Mouse (Mus musculus) embryonic facial prominence, embryonic 15.5 days (tissue): Measurements from ENCODE around the gene Samd14. TPM values are rescaled to one million over a fixed set of nuclear protein-coding genes. Genes with fewer than 3 reads are reported as not detected.
"Not testable (repeated sequence)": the region's sequence is repeated elsewhere in the genome, so short reads cannot be mapped to it uniquely, and the experiment has no call there.

Experiments used
- ATAC-seq: fragments of 200-750 bp; cut with Nextera tagmentation; 2 replicates; pipeline ENCODE4 v1.8.0; 2017; ENCODE audit warnings: low read depth, moderate TSS enrichment; ENCODE audit not compliant: insufficient number of reproducible peaks, low FRiP score, low TSS enrichment
- H3K27ac ChIP-seq: fragments of 300-500 bp; sonication (generic); replicated peaks from 2 replicates; pipeline ENCODE4 v1.5.1; 2015; ENCODE audit warnings: mild to moderate bottlenecking, inconsistent platforms
- H3K27me3 ChIP-seq: fragments of 300-500 bp; sonication (generic); 2 replicates; pipeline ENCODE4 v1.6.1; 2015; ENCODE audit warnings: inconsistent platforms
- H3K36me3 ChIP-seq: fragments of 300-500 bp; sonication (generic); 2 replicates; pipeline ENCODE4 v1.6.1; 2015; ENCODE audit warnings: mild to moderate bottlenecking, inconsistent platforms
- H3K4me1 ChIP-seq: fragments of 300-500 bp; sonication (generic); 2 replicates; pipeline ENCODE4 v1.6.1; 2015; ENCODE audit warnings: inconsistent platforms
- H3K4me2 ChIP-seq: fragments of 300-500 bp; sonication (generic); replicated peaks from 2 replicates; pipeline ENCODE4 v1.6.1; 2015; ENCODE audit warnings: mild to moderate bottlenecking, inconsistent platforms
- H3K4me3 ChIP-seq: fragments of 300-500 bp; sonication (generic); replicated peaks from 2 replicates; pipeline ENCODE4 v1.5.1; 2015; ENCODE audit warnings: mild to moderate bottlenecking, inconsistent platforms
- H3K9ac ChIP-seq: fragments of 300-500 bp; sonication (generic); 2 replicates; pipeline ENCODE4 v1.6.1; 2015; ENCODE audit warnings: inconsistent platforms
- H3K9me3 ChIP-seq: fragments of 300-500 bp; sonication (generic); replicated peaks from 2 replicates; pipeline ENCODE4 v1.6.1; 2016; ENCODE audit warnings: inconsistent platforms
- WGBS: fragments of 180-500 bp; shearing (Covaris S2); methylation state at CpG from one replicate; pipeline ENCODE4 v1.1.7; 2015; 5-methylcytosine and 5-hydroxymethylcytosine counted together
- polyA plus RNA-seq: library from polyadenylated mRNA; unstranded; fragments of >200 nt; fragmentation: Nextera tagmentation; extraction: Ambion mirVana; gene quantifications from 2 replicates; pipeline ENCODE4 v1.2.1, GENCODE M21; 2015

The Samd14 gene
- 29.7 and 33.9 TPM in 2 replicates for polyA plus RNA-seq

DNA sequence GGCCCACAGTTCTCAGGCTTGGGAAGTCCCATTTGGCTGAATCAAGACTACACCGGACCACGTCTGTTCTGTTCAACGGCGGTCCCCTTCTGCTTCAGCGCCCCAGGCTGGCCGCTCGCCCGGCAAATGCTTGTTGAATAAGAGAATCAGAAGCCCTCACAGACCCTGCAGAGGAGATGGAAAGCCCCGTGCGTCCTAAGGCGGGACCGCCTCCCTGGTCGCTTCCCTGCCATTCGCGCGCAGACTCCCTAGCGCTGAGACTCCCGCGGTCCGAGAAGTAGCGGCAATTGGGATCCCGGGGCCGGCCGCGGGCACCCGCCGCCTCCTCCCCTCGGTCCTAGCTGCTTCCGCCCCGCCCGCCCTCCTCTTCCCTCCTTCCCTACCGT, at the start of gene Samd14:
Gene Samd14 (plus strand): TSS at position 251 of the 386 bp plus-strand sequence.
- H3K4me2 ChIP-seq: peak within 1 kb of the TSS; percentile 88
- ATAC-seq: peak; percentile 81
- H3K27me3 ChIP-seq: no peaks in the 10 kb centered on the region
- H3K27ac ChIP-seq: peak within 1 kb of the TSS; percentile 94
- peaks cover 13% of the 10 kb centered on the region for H3K36me3 ChIP-seq
- peak within 1 kb of the TSS; percentile 77 for H3K9ac ChIP-seq
- peak within 1 kb of the TSS; percentile 70 for H3K4me3 ChIP-seq
- peaks cover 60% of the 10 kb centered on the region for H3K4me1 ChIP-seq
- no peaks in the 10 kb centered on the region for H3K9me3 ChIP-seq
- under 1% methylated on average over 29 of the region's 32 CpGs for WGBS

DNA sequence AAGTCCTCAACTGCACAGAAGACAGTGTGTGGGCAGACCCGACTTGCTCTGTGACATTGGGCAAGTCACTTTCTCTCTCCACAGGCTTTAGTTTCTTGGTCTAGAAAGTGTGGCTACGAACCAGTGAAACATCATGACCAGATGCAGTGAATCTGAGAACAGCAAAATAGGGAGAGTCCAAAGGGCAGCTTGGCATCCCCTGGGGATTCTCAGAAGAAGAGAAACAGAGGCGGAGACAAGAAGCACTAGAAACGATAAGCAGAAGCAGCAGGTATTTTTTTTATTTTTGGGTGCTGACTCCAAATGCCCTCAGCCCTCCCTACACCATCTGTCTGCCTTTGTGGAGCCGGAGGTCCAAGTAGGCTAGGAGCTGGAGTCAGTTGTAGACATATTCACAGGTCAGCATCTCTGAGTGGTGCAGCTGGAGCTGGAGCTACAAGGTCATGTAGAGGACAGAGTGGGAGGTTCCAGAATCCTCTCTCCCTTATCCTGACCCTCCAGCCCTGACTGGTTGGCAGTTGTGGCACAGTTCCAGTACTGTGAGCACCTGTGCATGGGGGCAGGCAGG, 47.1 kb upstream of the Samd14 start:
- Histone ChIP-seq H3K36me3 (no peaks in the 10 kb centered on the region), H3K27me3 (no peaks in the 10 kb centered on the region), H3K4me3 (no peak overlapping the region), H3K9me3 (no peaks in the 10 kb centered on the region), H3K27ac (no peak overlapping the region), H3K4me2 (no peak overlapping the region), H3K9ac (no peak overlapping the region), H3K4me1 (peaks cover 27% of the 10 kb centered on the region)
- 67% methylated on average over 5 of the region's 5 CpGs for WGBS
- no peak for ATAC-seq

DNA sequence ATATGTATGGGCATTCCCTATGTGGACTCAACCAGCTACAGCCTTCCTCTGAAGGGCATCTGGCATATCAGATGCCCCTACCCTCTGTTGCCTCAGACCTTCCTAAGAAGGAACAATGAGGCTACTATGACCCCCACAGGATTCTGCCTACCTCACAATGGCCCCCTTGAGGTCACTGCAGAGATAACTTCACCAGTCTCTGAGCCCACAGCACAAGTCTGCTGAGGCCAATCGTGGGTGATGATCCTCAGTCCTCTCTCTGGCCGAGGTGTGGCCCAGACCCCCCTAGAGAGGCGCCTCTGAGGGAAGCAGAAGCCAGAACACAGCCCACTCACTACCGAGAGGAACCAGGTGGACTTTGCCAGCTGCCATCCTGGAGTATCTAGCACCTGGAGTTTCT, 42.3 kb upstream of the Samd14 start, which contains the start of gene Hils1:
Gene Hils1 (plus strand): TSS at position 175 of the 400 bp plus-strand sequence.
- WGBS: 32% methylated on average over 4 of the region's 4 CpGs
- Histone ChIP-seq H3K27ac (no peak within 1 kb of the TSS), H3K4me3 (no peak within 1 kb of the TSS), H3K27me3 (no peaks in the 10 kb centered on the region), H3K9ac (no peak within 1 kb of the TSS), H3K4me1 (peaks cover 13% of the 10 kb centered on the region), H3K4me2 (no peak within 1 kb of the TSS), H3K36me3 (no peaks in the 10 kb centered on the region), H3K9me3 (no peaks in the 10 kb centered on the region)
- no peak for ATAC-seq

DNA sequence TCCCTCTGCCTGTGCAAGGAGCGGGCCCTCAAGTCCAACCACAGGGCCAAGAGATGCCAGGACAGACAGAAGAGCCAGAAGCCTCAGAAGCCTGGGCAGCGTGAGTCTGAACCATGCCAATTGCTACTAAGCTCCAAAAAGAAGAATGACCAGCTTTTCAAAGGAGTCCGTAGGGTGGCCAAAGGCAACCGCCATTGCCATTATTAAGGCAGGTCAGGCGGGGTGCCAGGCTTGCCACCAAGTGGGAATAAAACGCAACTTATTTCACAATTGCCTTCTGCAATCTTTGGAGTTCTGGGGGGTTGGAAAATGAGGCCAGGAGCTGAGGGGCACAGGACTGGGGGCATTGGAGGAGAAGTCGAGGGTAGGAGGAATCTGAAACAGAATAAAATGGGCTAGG, 41.5 kb upstream of the Samd14 start:
- H3K4me2 ChIP-seq: no peak overlapping the region
- no peaks in the 10 kb centered on the region for H3K9me3 ChIP-seq
- H3K36me3 ChIP-seq: no peaks in the 10 kb centered on the region
- H3K27me3 ChIP-seq: no peaks in the 10 kb centered on the region
- H3K27ac ChIP-seq: no peak overlapping the region
- no peak for ATAC-seq
- H3K4me1 ChIP-seq: peaks cover 12% of the 10 kb centered on the region
- WGBS: 82% methylated on average over 7 of the region's 7 CpGs
- no peak overlapping the region for H3K4me3 ChIP-seq
- no peak overlapping the region for H3K9ac ChIP-seq

DNA sequence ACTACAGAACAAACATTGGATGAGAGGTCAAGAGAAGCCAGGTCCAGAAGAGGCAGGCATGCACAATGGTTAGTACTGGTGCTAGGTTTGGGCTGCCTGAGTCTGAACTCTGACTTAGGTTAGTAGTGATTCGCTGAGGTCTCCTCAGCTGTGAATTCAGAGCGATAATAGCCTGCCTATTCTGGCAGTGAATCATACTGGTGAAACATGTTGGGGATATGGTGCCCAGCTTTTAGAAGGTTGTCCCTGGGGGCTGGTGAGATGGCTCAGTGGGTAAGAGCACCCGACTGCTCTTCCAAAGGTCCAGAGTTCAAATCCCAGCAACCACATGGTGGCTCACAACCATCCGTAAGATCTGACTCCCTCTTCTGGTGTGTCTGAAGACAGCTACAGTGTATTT, 40.0 kb upstream of the Samd14 start:
- H3K36me3 ChIP-seq, H3K4me1 ChIP-seq, H3K9ac ChIP-seq, ATAC-seq, H3K9me3 ChIP-seq, H3K4me2 ChIP-seq, H3K4me3 ChIP-seq, H3K27me3 ChIP-seq, H3K27ac ChIP-seq: not testable (repeated sequence)
- WGBS: 86% methylated on average over 4 of the region's 4 CpGs

DNA sequence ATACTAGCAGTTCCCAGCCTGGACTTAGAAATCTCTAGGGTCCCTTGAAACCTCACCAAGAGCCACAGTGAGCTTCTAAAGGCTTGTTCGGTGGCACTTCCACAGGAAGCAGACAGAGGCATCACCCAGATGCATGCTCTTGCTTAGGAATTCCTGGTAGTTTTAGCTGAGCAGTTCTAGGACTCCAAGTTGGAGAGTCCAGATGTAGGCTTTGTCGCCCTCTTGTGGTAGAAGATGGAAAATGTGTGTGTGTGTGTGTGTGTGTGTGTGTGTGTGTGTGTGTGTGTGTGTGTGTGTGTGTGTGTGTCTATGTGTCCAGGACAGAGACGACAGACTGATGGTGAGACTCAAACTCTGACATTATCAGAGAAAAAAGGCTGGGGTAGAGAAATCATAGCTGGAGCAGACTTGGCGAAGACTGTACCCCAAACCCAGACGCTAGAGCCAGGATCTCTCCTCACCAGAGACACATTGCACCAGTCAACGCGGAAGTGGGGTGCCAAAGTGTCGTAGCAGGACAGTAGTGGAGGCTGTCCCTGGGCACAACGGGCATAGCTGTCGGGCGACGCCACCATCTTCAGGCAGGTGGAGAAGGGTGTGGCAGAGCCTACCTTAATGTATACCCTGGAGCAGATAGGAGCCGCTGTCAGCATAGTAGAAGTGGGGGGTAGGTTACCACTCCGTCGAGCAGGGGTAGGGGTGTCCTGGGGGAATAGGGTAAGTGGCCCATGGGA, 39.3 kb upstream of the Samd14 start:
- Histone ChIP-seq H3K36me3 (no peaks in the 10 kb centered on the region), H3K9me3 (no peaks in the 10 kb centered on the region), H3K27ac (no peak overlapping the region), H3K4me3 (no peak overlapping the region), H3K9ac (no peak overlapping the region), H3K27me3 (no peaks in the 10 kb centered on the region), H3K4me1 (0 out of 2 replicates have a peak, but pooled peaks cover 6% of the 10 kb centered on the region), H3K4me2 (no peak overlapping the region)
- WGBS: 56% methylated on average over 15 of the region's 15 CpGs
- peak; percentile 34; the same call in 1 of the 2 replicates for ATAC-seq

DNA sequence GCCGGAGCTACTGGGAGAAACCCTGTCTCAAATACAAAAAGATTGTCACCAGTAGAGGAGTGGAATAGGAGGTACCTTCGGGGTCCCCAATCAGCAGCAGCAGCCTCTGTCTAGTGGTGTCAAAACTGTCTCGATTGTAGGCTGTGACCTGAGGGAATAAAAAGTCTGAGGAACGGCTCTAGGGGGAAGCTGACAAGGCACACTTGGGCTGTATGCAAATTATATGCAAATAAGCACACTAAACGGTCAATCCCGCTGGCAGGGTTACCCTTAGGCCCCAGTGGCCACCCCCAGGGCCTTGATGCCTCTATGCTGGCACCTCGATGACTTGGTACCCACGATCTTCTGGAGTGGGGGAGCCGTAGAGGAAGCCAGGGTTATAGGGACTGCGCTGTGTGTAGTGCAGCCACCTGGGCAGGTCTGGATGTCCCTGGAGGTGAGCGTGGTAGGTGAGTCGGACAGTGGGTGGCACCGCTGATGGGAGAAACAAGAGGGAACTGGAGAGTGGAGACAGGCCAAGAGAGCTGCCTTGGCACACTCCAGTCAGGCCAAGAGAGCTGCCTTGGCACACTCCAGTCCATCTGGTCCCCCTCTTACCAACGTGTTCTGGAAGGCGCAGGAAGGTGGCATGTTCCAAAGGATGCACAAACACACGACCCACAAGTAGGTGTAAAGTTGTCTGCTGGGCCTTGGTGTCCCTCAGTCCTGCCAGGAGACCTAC, 37.6 kb upstream of the Samd14 start:
- Histone ChIP-seq H3K36me3 (no peaks in the 10 kb centered on the region), H3K27me3 (no peaks in the 10 kb centered on the region), H3K4me2 (no peak overlapping the region), H3K4me1 (0 out of 2 replicates have a peak, but pooled peaks cover 6% of the 10 kb centered on the region), H3K4me3 (no peak overlapping the region), H3K9me3 (no peaks in the 10 kb centered on the region), H3K9ac (no peak overlapping the region), H3K27ac (no peak overlapping the region)
- WGBS: 67% methylated on average over 16 of the region's 16 CpGs
- no peak for ATAC-seq

DNA sequence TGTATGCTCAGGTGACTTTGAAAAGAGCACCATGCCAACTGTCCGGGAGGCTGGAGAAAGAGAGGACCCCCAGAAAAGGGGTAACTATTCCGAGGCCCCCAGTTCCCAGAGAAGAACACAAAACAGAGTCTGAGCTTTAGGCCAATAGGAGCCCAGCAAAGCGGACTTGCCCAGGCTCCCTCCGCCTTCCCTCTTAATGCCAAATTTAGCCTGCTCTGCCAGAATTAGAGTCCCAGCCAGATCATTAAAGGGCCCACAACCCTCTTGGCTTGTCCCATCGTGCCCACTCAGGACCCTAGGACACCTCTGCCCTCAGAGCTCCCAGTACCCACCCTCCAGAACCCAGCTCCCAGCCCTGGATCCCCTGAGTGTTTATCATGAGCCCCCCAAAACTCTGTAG, 36.8 kb upstream of the Samd14 start:
- Histone ChIP-seq H3K4me1 (0 out of 2 replicates have a peak, but pooled peaks cover 6% of the 10 kb centered on the region), H3K27ac (no peak overlapping the region), H3K9ac (no peak overlapping the region), H3K9me3 (no peaks in the 10 kb centered on the region), H3K4me2 (no peak overlapping the region), H3K4me3 (no peak overlapping the region), H3K27me3 (no peaks in the 10 kb centered on the region), H3K36me3 (no peaks in the 10 kb centered on the region)
- WGBS: 40% methylated on average over 5 of the region's 5 CpGs
- ATAC-seq: no peak

DNA sequence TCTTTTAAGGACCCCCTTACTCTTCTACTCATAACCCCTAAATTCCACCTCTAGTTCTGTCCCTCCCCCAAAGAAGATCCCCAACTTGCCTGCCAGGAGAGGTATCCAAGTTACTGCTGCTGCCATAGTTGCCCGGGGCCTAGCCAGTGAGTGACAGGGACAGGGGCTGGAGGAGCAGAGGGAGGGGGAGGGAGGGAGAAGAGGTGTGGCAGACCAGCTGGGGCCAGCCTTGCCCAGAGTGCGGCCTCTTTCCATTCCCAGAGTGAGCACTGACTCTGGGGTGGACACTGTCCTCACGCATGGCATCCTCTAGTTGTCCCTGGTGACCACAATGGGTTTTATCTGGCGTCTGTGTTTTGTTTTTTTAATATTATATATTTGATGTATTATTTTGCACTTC, 36.4 kb upstream of the Samd14 start:
- Histone ChIP-seq H3K4me1 (0 out of 2 replicates have a peak, but pooled peaks cover 6% of the 10 kb centered on the region), H3K36me3 (no peaks in the 10 kb centered on the region), H3K27me3 (no peaks in the 10 kb centered on the region), H3K27ac (no peak overlapping the region), H3K9me3 (no peaks in the 10 kb centered on the region), H3K4me2 (no peak overlapping the region), H3K9ac (no peak overlapping the region), H3K4me3 (no peak overlapping the region)
- ATAC-seq: peak; percentile 52; the same call in 1 of the 2 replicates
- WGBS: 36% methylated on average over 4 of the region's 4 CpGs

DNA sequence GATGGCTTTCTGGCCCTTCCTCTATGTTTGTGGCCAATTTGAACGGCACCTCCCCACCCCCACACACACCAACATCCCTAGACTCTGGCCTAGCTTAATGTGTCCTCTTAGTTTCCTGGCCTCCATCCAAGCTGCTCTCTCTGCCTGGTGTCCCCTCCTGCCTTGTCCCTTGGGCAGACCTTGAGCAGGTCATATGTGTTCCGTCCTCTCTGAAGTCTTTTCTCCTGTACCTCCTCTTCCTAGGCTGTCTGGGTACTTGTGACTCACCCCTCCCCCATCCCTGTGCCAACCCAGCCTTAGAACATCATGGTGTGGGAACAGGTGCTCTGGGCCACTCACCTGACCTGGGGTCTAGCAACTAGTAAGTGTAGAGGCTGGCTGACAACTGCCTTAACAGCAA, 34.7 kb upstream of the Samd14 start:
- no peak overlapping the region for H3K4me3 ChIP-seq
- H3K4me2 ChIP-seq: no peak overlapping the region
- no peak overlapping the region for H3K9ac ChIP-seq
- H3K4me1 ChIP-seq: peaks cover 14% of the 10 kb centered on the region; the same call in 1 of the 2 replicates
- H3K9me3 ChIP-seq: no peaks in the 10 kb centered on the region
- WGBS: 83% methylated on average over 2 of the region's 2 CpGs
- H3K27ac ChIP-seq: no peak overlapping the region
- no peak for ATAC-seq
- H3K36me3 ChIP-seq: no peaks in the 10 kb centered on the region
- no peaks in the 10 kb centered on the region for H3K27me3 ChIP-seq

DNA sequence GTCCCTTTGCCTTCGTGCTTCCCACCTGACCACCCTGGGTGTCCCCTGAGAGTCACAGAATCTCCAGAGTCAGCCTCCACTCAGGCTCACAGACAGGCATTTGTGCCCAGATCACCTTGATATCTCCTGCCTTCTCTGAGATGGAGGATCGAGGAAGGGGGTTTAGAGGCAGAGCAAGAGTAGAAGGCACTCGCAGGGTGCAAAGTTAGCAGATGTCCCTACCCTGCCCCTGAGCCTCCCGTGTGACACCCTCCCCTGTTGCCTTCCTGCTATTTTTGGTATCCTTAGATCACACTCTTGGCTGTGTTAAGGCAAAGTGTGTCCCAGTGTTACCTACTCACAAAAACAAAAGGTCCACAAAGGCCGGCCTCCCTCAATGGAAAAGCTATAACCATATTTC, 33.5 kb upstream of the Samd14 start, which contains the start of gene Sgca:
Gene Sgca (minus strand): TSS at position 129 of the 400 bp plus-strand sequence.
- 73% methylated on average over 5 of the region's 5 CpGs for WGBS
- Histone ChIP-seq H3K4me2 (no peak within 1 kb of the TSS), H3K4me1 (peaks cover 14% of the 10 kb centered on the region; the same call in 1 of the 2 replicates), H3K4me3 (no peak within 1 kb of the TSS), H3K27me3 (no peaks in the 10 kb centered on the region), H3K9me3 (no peaks in the 10 kb centered on the region), H3K9ac (no peak within 1 kb of the TSS), H3K27ac (no peak within 1 kb of the TSS), H3K36me3 (no peaks in the 10 kb centered on the region)
- no peak for ATAC-seq
